Mouse (Mus musculus) adrenal gland, postnatal 36 days (tissue): ENCODE results near the gene 4932438H23Rik. TPM values are rescaled to one million over a fixed set of nuclear protein-coding genes. Genes with fewer than 3 reads are reported as not detected.

Experiments used
- DNase-seq, 2 experiments: peaks; one replicate each; pipeline ENCODE4 v3.0.0; 2021; ENCODE audit warnings: mixed read lengths in 1 of 2
- long read RNA-seq, 2 experiments: library from polyadenylated mRNA; stranded (forward); transcript quantifications; one replicate each; pipeline ENCODE4 v2.0.0; 2021; ENCODE audit warnings: borderline sequencing depth in 2 of 2
- total RNA-seq, 2 experiments: library from RNA; stranded (reverse); gene quantifications; 2 replicates each; pipeline ENCODE4 v1.2.3; 2021

The 4932438H23Rik gene
- total RNA-seq: not detected
- long read RNA-seq, experiment 1: 0 reads
- long read RNA-seq, experiment 2: 0 reads

GRCm38 (mm10) chr16:91095022-91095421 is at the start of gene 4932438H23Rik:
Gene 4932438H23Rik, minus strand, starts transcription at chr16:91095122.
- DNase-seq: no peak

- DNase-seq: no peak
Measured at GRCm38 (mm10) chr16:91140991-91141630, 46.2 kb upstream of the 4932438H23Rik start.

GRCm38 (mm10) chr16:91140457-91140856 is 45.5 kb upstream of the 4932438H23Rik start:
- DNase-seq: no peak

GRCm38 (mm10) chr16:91140056-91140455 is 45.1 kb upstream of the 4932438H23Rik start:
- no peak for DNase-seq

- no peak for DNase-seq
Measured at GRCm38 (mm10) chr16:91139481-91139880, 44.6 kb upstream of the 4932438H23Rik start.

- DNase-seq: no peak
Measured at GRCm38 (mm10) chr16:91138736-91139135, 43.8 kb upstream of the 4932438H23Rik start.

GRCm38 (mm10) chr16:91138151-91138550 is 43.2 kb upstream of the 4932438H23Rik start:
- DNase-seq: no peak

GRCm38 (mm10) chr16:91136607-91137006 is 41.7 kb upstream of the 4932438H23Rik start:
- DNase-seq: no peak

GRCm38 (mm10) chr16:91129916-91130315 is 35.0 kb upstream of the 4932438H23Rik start:
- no peak for DNase-seq

- no peak for DNase-seq
Measured at GRCm38 (mm10) chr16:91128431-91128830, 33.5 kb upstream of the 4932438H23Rik start.

GRCm38 (mm10) chr16:91126734-91127524 is 32.0 kb upstream of the 4932438H23Rik start:
- no peak for DNase-seq

- no peak for DNase-seq
Measured at GRCm38 (mm10) chr16:91124256-91124655, 29.3 kb upstream of the 4932438H23Rik start.

GRCm38 (mm10) chr16:91123821-91124220 is 28.9 kb upstream of the 4932438H23Rik start:
- DNase-seq: no peak

GRCm38 (mm10) chr16:91119879-91120278 is 25.0 kb upstream of the 4932438H23Rik start:
- DNase-seq: no peak

GRCm38 (mm10) chr16:91116696-91117095 is 21.8 kb upstream of the 4932438H23Rik start:
- DNase-seq: no peak

GRCm38 (mm10) chr16:91116006-91116405 is 21.1 kb upstream of the 4932438H23Rik start:
- no peak for DNase-seq

- no peak for DNase-seq
Measured at GRCm38 (mm10) chr16:91110999-91111535, 16.1 kb upstream of the 4932438H23Rik start.

- DNase-seq: no peak
Measured at GRCm38 (mm10) chr16:91107608-91108007, 12.7 kb upstream of the 4932438H23Rik start.

GRCm38 (mm10) chr16:91105481-91106051 is 10.6 kb upstream of the 4932438H23Rik start:
- DNase-seq: no peak

GRCm38 (mm10) chr16:91104821-91105480 is 10.0 kb upstream of the 4932438H23Rik start:
- no peak for DNase-seq

- DNase-seq: no peak
Measured at GRCm38 (mm10) chr16:91103386-91103785, 8.5 kb upstream of the 4932438H23Rik start.

- no peak for DNase-seq
Measured at GRCm38 (mm10) chr16:91100484-91100883, 5.6 kb upstream of the 4932438H23Rik start.
